Mouse (Mus musculus) MEL (cell line): ENCODE results near the gene Fis1. TPM values are rescaled to one million over a fixed set of nuclear protein-coding genes. Genes with fewer than 3 reads are reported as not detected.

ENCODE experiments used
- DNase-seq: peaks from one replicate; pipeline ENCODE4 v3.0.0; 2011; ENCODE audit warnings: low read depth, low spot score
- H3K27ac ChIP-seq: 2 replicates; pipeline ENCODE4 v1.5.1; 2012; ENCODE audit warnings: low read depth, mild to moderate bottlenecking, control low read depth, low read length, moderate library complexity; ENCODE audit not compliant: control insufficient read depth
- H3K27me3 ChIP-seq, 2 experiments: fragments of 150-350 bp in 1 of 2; sonication (generic) in 1 of 2; 2 replicates each; pipeline ENCODE4 v1.6.1; 2012; ENCODE audit warnings: low read length in 2 of 2, mild to moderate bottlenecking in 2 of 2, improper control_type of control experiment in 1 of 2, moderate library complexity in 1 of 2; ENCODE audit not compliant: insufficient read depth in 2 of 2, control insufficient read depth in 1 of 2
- H3K36me3 ChIP-seq, 2 experiments: 2 replicates each; pipeline ENCODE4 v1.6.1; 2012 to 2014; ENCODE audit warnings: low read length in 2 of 2, improper control_type of control experiment in 1 of 2, inconsistent platforms in 1 of 2, mild to moderate bottlenecking in 1 of 2; ENCODE audit not compliant: insufficient read depth in 2 of 2, control insufficient read depth in 1 of 2
- H3K4me1 ChIP-seq, 2 experiments: fragments of 150-350 bp in 1 of 2; sonication (generic) in 1 of 2; 2 replicates each; pipeline ENCODE4 v1.6.1; 2012; ENCODE audit warnings: low read length in 2 of 2, improper control_type of control experiment in 1 of 2, mild to moderate bottlenecking in 1 of 2; ENCODE audit not compliant: insufficient read depth in 2 of 2, control insufficient read depth in 1 of 2
- H3K4me3 ChIP-seq, 2 experiments: fragments of 150-350 bp in 1 of 2; sonication (generic) in 1 of 2; 2 replicates each; pipeline ENCODE4 v1.5.1; 2012; ENCODE audit warnings: low read depth in 2 of 2, low read length in 2 of 2, mild to moderate bottlenecking in 2 of 2, moderate library complexity in 2 of 2, control low read depth in 1 of 2, improper control_type of control experiment in 1 of 2; ENCODE audit not compliant: control insufficient read depth in 1 of 2, insufficient read depth in 1 of 2
- H3K79me2 ChIP-seq: 2 replicates; pipeline ENCODE4 v1.6.1; 2012; ENCODE audit warnings: mild to moderate bottlenecking, low read length, moderate library complexity; ENCODE audit not compliant: control insufficient read depth, poor library complexity, insufficient read depth
- H3K9ac ChIP-seq: 2 replicates; pipeline ENCODE4 v1.6.1; 2012; ENCODE audit warnings: low read depth, mild to moderate bottlenecking, control low read depth, low read length, moderate library complexity; ENCODE audit not compliant: control insufficient read depth, poor library complexity, severe bottlenecking
- H3K9me3 ChIP-seq: fragments of 150-350 bp; sonication (generic); replicated peaks from 2 replicates; pipeline ENCODE4 v1.6.1; 2012; ENCODE audit warnings: mild to moderate bottlenecking, low read length, improper control_type of control experiment, moderate library complexity; ENCODE audit not compliant: insufficient read depth
- CTCF ChIP-seq, 3 experiments: IDR thresholded peaks in 2 of 3; conservative IDR thresholded peaks in 1 of 3; 2 replicates each; pipeline ENCODE4 v1.5.1; 2011 to 2012; ENCODE audit warnings: low read length in 3 of 3, low read depth in 2 of 3, mild to moderate bottlenecking in 2 of 3, improper control_type of control experiment in 1 of 3, inconsistent platforms in 1 of 3, mixed read lengths in 1 of 3, moderate library complexity in 1 of 3; ENCODE audit not compliant: control insufficient read depth in 1 of 3, insufficient read depth in 1 of 3, poor library complexity in 1 of 3, severe bottlenecking in 1 of 3
- ELF1 ChIP-seq: IDR thresholded peaks from 2 replicates; pipeline ENCODE4 v1.6.1; 2014; ENCODE audit warnings: low read depth, mild to moderate bottlenecking, inconsistent platforms, low read length, improper control_type of control experiment, moderate library complexity
- EP300 ChIP-seq, 2 experiments: IDR thresholded peaks; 2 replicates each; pipeline ENCODE4 v1.6.1; 2011; ENCODE audit warnings: improper control_type of control experiment in 2 of 2, low read length in 2 of 2, low read depth in 1 of 2, mild to moderate bottlenecking in 1 of 2
- ETS1 ChIP-seq: IDR thresholded peaks from 2 replicates; pipeline ENCODE4 v1.6.1; 2012; ENCODE audit warnings: low read depth, mild to moderate bottlenecking, inconsistent platforms, low read length, improper control_type of control experiment, moderate library complexity
- GABPA ChIP-seq: IDR thresholded peaks from 2 replicates; pipeline ENCODE4 v1.6.1; 2012; ENCODE audit warnings: low read depth, mild to moderate bottlenecking, inconsistent platforms, low read length, improper control_type of control experiment, moderate library complexity
- HCFC1 ChIP-seq: IDR thresholded peaks from 2 replicates; pipeline ENCODE4 v1.6.1; 2012; ENCODE audit warnings: low read depth, mild to moderate bottlenecking, inconsistent platforms, low read length, improper control_type of control experiment, moderate library complexity
- KAT2A ChIP-seq: conservative IDR thresholded peaks from 2 replicates; pipeline ENCODE4 v1.6.1; 2012; ENCODE audit warnings: low read depth, low read length, improper control_type of control experiment, inconsistent platforms
- MAFK ChIP-seq: IDR thresholded peaks from 2 replicates; pipeline ENCODE4 v1.6.1; 2011; ENCODE audit warnings: low read depth, mild to moderate bottlenecking, low read length, improper control_type of control experiment, borderline replicate concordance
- NELFE ChIP-seq: IDR thresholded peaks from 2 replicates; pipeline ENCODE4 v1.6.1; 2011; ENCODE audit warnings: low read depth, low read length, improper control_type of control experiment
- POLR2AphosphoS2 ChIP-seq: IDR thresholded peaks from 2 replicates; pipeline ENCODE4 v1.6.1; 2011; ENCODE audit warnings: low read length, improper control_type of control experiment
- RAD21 ChIP-seq: IDR thresholded peaks from 2 replicates; pipeline ENCODE4 v1.6.1; 2011; ENCODE audit warnings: mild to moderate bottlenecking, low read depth, low read length, improper control_type of control experiment
- RCOR1 ChIP-seq: IDR thresholded peaks from 2 replicates; pipeline ENCODE4 v1.6.1; 2012; ENCODE audit warnings: low read depth, mild to moderate bottlenecking, inconsistent platforms, low read length, improper control_type of control experiment
- SIN3A ChIP-seq: IDR thresholded peaks from 2 replicates; pipeline ENCODE4 v1.6.1; 2012; ENCODE audit warnings: low read length, improper control_type of control experiment, inconsistent platforms
- SMC3 ChIP-seq: IDR thresholded peaks from 2 replicates; pipeline ENCODE4 v1.6.1; 2011; ENCODE audit warnings: low read depth, low read length, improper control_type of control experiment
- TAL1 ChIP-seq: IDR thresholded peaks from 2 replicates; pipeline ENCODE4 v1.6.1; 2012; ENCODE audit warnings: mild to moderate bottlenecking, inconsistent platforms, low read length, moderate library complexity, mixed read lengths
- UBTF ChIP-seq: IDR thresholded peaks from 2 replicates; pipeline ENCODE4 v1.6.1; 2012; ENCODE audit warnings: low read depth, mild to moderate bottlenecking, inconsistent platforms, low read length, improper control_type of control experiment, moderate library complexity, borderline replicate concordance; ENCODE audit not compliant: insufficient read depth
- ZC3H11A ChIP-seq: IDR thresholded peaks from 2 replicates; pipeline ENCODE4 v1.6.1; 2012; ENCODE audit warnings: low read depth, mild to moderate bottlenecking, inconsistent platforms, low read length, improper control_type of control experiment
- ZKSCAN1 ChIP-seq: IDR thresholded peaks from 2 replicates; pipeline ENCODE4 v1.6.1; 2012; ENCODE audit warnings: low read depth, mild to moderate bottlenecking, inconsistent platforms, low read length, improper control_type of control experiment, moderate library complexity
- ZMIZ1 ChIP-seq: IDR thresholded peaks from 2 replicates; pipeline ENCODE4 v1.6.1; 2012; ENCODE audit warnings: low read depth, mild to moderate bottlenecking, inconsistent platforms, low read length, improper control_type of control experiment, moderate library complexity
- ZNF384 ChIP-seq: IDR thresholded peaks from 2 replicates; pipeline ENCODE4 v1.6.1; 2012; ENCODE audit warnings: low read depth, mild to moderate bottlenecking, inconsistent platforms, low read length, improper control_type of control experiment
- polyA plus RNA-seq, 2 experiments: library from polyadenylated mRNA; stranded (reverse) in 1 of 2; unstranded in 1 of 2; fragments of >175 nt in 1 of 2; fragments of >200 nt in 1 of 2; gene quantifications; 2 replicates each; pipeline versions ENCODE4 v1.2.1 to v1.2.4; 2012; ENCODE audit warnings: low replicate concordance in 2 of 2, low read depth in 1 of 2; ENCODE audit not compliant: insufficient read length in 2 of 2, insufficient read depth in 1 of 2, missing spikeins in 1 of 2
- total RNA-seq: library from RNA; depleted of rRNA; stranded (reverse); fragments of 300-350 nt; gene quantifications from 2 replicates; pipeline ENCODE4 v1.2.3, GENCODE M21; 2012

Fis1 gene
- total and polyA plus RNA-seq, 3 experiments: 164 to 184 TPM; not detected in 1

DNA sequence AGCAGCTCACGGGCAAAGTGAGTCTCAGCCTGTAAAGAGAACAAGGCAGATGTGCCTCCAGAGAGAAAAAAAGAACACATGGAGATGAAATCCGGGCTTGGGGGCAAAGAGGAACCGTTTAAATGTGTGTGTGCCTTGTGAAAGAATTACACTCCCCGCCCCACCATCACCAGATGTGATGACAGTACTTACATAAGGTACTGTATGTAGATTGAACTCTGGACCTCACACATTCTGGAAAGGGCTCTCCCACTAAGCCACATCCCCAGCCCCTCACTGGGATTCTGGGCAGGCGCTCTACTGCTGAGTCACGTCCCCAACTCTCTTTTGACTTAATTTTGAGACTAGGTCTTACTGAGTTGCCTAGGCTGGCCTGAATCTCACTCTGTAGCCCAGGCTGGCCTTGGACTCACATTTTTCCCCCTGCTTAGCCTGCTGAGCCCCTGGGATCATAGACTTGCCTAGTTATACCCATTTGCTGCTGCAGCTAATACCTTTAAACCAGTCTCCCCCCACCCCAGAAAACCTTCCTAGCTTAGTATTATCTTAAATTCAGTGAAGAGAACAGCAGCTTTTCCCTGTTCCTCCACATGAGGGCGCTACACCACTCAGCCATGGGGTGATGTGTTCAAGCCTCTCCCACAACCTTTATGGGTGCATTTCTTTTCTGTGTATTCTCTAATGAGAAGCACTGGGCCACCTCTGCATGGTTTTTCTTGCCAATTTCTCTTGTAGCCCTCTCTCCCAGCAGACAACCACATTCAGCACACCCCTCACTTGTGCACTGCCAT is 17.0 kb upstream of the Fis1 start:
- H3K27me3 ChIP-seq: no peaks in the 10 kb centered on the region
- peaks cover 0 to 1% of the 10 kb centered on the region in 2 experiments; a peak in 2 of 4 replicates for H3K36me3 ChIP-seq
- H3K4me3 ChIP-seq: no peak overlapping the region
- H3K4me1 ChIP-seq: no peaks in the 10 kb centered on the region
- TF ChIP-seq CTCF (IDR thresholded peaks at IDR 0.05 in 2 of 3, conservative IDR thresholded peaks at IDR 0.05 in 1 of 3; ENCODE audit: control insufficient read depth in 1 of 3, insufficient read depth in 1 of 3, low read depth in 2 of 3, low read length in 3 of 3, poor library complexity in 1 of 3, severe bottlenecking in 1 of 3) (peak; percentile 57 to 69 (median 58)), SMC3 (peak; percentile 37), HCFC1 (no peak), SIN3A (no peak), RAD21 (peak; percentile 20)
- no peak overlapping the region for H3K27ac ChIP-seq
- no peak overlapping the region for H3K9ac ChIP-seq
- H3K9me3 ChIP-seq: no peaks in the 10 kb centered on the region
- no peaks in the 10 kb centered on the region for H3K79me2 ChIP-seq
- DNase-seq: peak; percentile 62

DNA sequence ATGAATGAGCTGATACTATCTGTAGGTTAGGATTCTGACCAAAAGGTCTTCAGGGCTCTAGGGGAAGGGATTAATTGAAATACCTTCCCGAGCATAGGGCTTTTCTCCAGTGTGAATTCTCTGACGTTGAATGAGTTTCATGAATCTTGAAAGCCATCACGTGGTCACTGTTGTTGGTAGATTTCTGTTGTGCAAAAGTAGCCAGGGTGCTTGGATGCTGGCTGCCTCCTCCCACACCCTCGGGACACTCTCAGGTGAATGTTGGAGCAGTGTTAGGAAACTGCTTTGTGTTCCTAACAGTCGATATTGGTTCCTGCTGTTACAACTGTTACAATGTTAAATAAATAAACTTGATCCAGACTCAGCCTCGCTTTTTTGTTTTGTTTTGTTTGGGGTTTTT is 16.3 kb upstream of the Fis1 start:
- no peaks in the 10 kb centered on the region for H3K27me3 ChIP-seq
- no peaks in the 10 kb centered on the region for H3K4me1 ChIP-seq
- no peak overlapping the region for H3K27ac ChIP-seq
- no peaks in the 10 kb centered on the region; a peak in 2 of 4 replicates for H3K36me3 ChIP-seq
- H3K4me3 ChIP-seq: no peak overlapping the region
- H3K79me2 ChIP-seq: no peaks in the 10 kb centered on the region
- H3K9me3 ChIP-seq: no peaks in the 10 kb centered on the region
- H3K9ac ChIP-seq: no peak overlapping the region
- DNase-seq: no peak
- TF ChIP-seq HCFC1 (no peak), RAD21 (no peak), EP300 (IDR thresholded peaks at IDR 0.05; ENCODE audit: low read depth in 1 of 2, low read length in 2 of 2) (no peak), MAFK (no peak)

- H3K27me3 ChIP-seq: no peaks in the 10 kb centered on the region
- H3K4me3 ChIP-seq: no peak overlapping the region
- H3K9me3 ChIP-seq: no peaks in the 10 kb centered on the region
- no peak overlapping the region for H3K9ac ChIP-seq
- H3K4me1 ChIP-seq: no peaks in the 10 kb centered on the region
- H3K36me3 ChIP-seq: no peaks in the 10 kb centered on the region; a peak in 2 of 4 replicates
- no peak overlapping the region for H3K27ac ChIP-seq
- no peak for DNase-seq
- TF ChIP-seq GABPA (no peak), KAT2A (no peak), ZMIZ1 (no peak), POLR2AphosphoS2 (no peak), ZNF384 (no peak), ZC3H11A (no peak), MAFK (no peak), SMC3 (no peak), TAL1 (no peak), SIN3A (no peak), ETS1 (no peak), CTCF (IDR thresholded peaks at IDR 0.05 in 2 of 3, conservative IDR thresholded peaks at IDR 0.05 in 1 of 3; ENCODE audit: control insufficient read depth in 1 of 3, insufficient read depth in 1 of 3, low read depth in 2 of 3, low read length in 3 of 3, poor library complexity in 1 of 3, severe bottlenecking in 1 of 3) (no peak), RCOR1 (no peak), ELF1 (no peak), NELFE (no peak), ZKSCAN1 (no peak), UBTF (no peak)
- no peaks in the 10 kb centered on the region for H3K79me2 ChIP-seq
Observed at GRCm38 (mm10) chr5:136937621-136938020, 15.5 kb upstream of the Fis1 start.
